Mouse (Mus musculus) frontal cortex, postnatal 36 days (tissue): ENCODE data around the gene Ugt2b38.
A peak's percentile ranks its signal among the peaks of the same experiment; 100 is the strongest.
"Not testable (repeated sequence)": the region's sequence is repeated elsewhere in the genome, so short reads cannot be mapped to it uniquely, and the experiment has no call there.

Experiments used
- DNase-seq, 2 experiments: peaks; one replicate each; pipeline ENCODE4 v3.0.0; 2022; ENCODE audit warnings: low spot score in 2 of 2

Ugt2b38 gene

DNA sequence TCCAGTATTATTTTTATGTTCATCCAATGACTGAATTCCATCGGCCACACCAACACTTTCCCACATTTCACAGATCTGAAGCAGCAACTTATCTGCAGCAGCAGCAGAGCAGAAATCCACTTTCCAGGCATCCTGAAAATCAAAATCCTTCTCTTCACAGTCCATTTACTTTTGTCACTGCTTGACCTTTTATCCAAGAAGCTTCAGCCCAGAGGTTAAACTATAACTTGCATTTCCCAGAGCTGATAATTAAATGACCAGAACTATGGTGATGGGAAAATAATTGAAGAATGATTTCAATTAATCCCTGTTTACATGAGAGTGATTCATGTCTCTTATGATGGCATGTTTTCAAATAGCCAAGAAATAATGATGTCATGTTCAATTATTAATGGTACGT lies at the start of gene Ugt2b38:
Gene Ugt2b38 (minus strand): TSS at position 163 of the 400 bp plus-strand sequence.
- DNase-seq = not testable (repeated sequence)

DNA sequence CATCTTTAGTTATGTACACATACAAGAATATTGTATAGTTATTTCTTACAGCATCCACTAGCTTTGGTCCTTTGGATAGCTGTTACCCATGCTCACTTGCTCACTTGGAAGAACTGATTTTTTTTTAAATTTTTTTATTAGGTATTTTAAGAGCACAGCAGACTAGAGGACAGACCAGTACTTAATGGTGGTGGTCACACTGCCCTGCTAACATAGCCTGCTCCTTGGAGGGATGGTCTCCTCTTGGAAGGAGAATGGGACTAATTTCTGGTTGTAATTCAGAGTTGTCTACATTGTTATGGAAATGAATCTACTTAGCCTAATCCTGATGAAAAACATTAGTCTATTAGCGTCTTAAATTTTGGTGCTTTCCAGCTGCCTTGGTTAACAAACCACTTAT lies 34.8 kb upstream of the Ugt2b38 start:
- no peak for DNase-seq

DNA sequence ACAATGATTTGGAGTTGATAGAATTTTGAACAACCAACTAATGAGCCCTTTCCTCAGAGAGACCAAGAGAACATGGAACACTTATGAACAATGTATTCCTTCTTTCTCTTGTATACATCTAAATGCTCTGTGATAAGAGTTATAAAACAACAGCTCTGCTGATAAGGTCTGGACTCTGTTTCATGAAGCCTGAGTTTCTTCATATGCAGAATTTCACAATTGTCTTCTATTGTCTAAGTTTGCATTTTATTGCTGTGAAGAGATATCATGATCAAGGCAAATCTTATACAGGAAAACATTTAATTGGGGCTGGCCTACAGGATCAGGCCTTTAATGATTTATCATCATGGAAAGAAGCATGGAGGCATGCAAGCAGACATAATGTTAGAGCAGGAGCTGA lies 33.7 kb upstream of the Ugt2b38 start:
- no peak for DNase-seq

DNA sequence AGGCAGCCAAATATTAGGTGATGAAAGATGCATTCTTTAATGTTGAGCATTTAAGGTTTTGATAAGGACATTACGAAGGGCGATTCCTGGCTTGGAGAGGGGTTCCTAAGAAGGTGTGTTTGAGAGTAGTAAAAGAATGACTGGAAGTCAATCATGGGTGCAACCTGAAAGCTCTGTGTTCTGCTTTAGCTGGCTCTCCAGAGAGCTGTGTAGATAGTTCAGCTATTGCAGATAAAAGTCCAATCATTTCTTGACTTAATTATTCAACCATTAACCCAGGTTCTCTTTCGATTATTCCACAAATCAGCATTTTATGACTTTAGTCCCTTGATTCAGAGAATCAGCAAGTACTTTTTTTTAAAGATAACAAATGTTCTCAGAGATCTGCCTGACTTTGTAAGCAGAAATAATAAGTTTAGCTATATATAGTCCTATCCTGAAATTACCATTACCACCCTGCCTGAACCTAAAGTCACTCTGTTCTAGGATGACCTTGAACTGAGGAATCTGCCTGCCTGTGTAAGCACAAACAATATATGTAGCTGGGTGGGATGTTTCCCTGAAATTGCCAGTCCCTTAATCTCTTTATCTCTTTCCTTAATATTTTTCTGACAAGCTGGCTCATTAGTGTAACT lies 32.3 kb upstream of the Ugt2b38 start:
- DNase-seq = no peak

DNA sequence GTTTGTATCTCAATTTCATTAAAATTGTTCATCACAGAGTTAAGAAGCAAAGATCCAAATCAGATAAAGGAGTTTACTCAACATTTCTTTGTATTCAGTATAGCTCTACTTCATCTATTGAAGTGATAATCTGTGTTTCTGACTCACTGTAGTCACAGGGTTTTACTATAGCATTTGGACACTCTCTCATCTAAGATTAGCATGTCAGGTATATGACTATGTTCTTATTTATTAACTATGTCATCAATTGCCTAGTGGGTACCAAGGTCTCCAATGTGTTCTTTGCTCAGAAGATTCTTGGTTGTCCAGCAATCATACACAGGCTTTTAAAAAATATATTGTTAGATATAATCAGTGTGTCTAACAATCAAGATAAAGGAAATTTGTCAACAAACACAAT lies 31.5 kb upstream of the Ugt2b38 start:
- DNase-seq = no peak

DNA sequence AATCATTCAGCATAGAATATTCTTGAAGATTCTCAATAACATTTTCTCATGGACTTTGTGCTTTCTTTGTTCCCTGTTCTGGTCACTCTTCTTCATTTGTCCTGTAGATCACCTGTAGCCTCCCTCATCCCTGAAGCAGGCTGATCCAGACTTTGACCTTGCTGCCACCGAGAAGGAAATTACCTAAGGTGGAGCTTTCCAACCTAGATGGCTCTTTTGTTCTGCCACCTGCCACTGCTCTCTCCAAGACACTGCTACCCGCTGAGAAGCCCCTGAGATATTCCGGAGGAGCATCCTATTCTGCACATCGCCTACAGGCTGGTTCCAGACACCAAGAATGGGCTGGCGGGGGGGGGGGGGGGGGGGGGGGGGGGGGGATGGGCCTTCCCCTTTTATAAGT lies 28.5 kb upstream of the Ugt2b38 start:
- DNase-seq = not testable (repeated sequence)

DNA sequence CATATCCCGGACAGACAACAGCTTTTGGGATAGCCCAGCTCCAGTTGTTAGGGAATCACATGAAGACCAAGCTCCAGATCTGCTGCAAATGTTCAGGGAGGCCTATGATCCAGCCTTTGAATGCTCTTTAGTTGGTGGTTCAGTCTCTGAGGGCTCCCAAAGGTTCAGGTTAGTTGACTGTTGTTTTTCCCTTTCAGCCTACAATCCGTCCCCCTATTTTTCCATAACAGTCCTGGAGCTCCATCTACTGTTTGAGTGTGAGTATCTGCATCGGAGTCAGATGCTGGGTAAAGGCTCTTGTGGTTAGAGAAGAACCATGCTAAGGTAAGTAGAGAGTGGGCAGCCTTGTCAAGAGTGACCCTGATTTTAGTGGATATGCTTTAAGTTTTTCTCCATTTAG lies 12.3 kb upstream of the Ugt2b38 start:
- DNase-seq = peak; percentile 1 to 29

DNA sequence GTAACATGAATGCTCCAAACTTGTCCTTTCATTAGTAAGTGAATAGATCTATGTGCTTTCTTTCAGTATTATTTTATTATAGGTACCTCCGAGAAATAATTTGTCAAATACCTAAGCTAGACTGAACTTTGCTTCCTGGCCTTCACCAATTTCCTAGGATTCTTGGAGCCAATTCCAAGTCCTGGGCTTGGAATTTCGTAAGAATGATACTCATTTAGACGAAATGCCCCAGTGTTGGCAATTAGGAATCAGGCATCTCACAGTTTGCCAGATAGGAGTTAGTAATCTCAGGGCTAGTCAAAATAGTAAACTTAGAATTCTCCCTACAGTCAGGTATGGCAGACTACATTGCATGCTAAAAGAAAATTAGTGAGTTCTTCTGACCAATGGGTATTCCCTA lies 1.7 kb upstream of the Ugt2b38 start:
- no peak for DNase-seq

DNA sequence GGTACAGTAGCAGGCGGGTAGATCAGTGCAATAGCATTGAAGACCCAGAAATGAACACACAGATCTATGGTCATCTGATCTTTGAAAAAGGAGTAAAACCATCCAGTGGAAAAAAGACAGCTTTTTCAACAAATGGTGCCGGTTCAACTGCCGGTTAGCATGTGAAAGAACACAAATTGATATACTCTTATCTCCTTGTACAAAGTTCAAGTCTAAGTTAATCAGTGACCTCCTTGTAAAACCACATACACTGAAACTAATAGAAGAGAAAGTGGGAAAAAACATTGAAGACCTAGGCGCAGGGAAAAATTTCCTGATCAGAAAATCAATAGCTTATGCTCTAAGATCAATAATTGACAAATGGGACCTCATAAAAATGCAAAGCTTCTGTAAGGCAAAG lies 27.0 kb downstream of the Ugt2b38 start:
- DNase-seq = no peak

DNA sequence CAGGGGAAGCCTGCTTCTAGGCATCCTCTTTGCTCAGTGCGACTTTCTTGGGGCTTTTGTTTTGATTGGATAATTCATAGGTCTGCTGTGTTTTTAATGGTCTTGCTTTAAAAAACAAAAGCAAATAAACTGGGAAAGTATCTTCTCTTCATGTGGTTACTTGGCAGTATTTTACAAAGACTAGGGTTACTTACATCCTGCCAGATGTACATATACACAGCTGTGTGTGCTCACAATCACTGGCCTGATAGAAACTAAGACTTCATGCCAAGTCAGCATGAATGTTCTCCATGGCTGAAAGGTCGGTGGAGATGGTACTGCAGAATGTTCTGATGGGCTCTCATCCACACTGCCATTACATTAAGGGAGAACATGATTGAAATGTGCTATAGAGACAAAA lies 33.2 kb downstream of the Ugt2b38 start:
- no peak for DNase-seq

DNA sequence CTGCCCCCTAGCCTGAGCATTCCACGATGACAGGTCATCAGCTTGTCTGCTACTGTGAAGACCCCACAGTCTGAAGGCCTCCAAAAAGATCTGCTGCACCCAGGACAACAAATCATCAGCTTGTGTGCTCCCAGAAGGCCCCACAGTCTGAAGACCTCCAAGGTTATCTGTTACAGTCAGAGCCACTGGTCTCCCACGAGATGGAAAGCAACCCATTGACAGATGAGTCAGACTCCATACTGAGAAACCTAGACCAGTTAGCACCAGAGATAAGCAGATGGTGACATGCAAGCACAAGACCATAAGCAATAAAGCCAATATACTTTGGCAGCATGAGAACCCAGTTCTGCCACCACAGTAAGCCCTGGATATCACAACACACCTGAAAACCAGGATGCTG lies 43.8 kb downstream of the Ugt2b38 start:
- no peak for DNase-seq

DNA sequence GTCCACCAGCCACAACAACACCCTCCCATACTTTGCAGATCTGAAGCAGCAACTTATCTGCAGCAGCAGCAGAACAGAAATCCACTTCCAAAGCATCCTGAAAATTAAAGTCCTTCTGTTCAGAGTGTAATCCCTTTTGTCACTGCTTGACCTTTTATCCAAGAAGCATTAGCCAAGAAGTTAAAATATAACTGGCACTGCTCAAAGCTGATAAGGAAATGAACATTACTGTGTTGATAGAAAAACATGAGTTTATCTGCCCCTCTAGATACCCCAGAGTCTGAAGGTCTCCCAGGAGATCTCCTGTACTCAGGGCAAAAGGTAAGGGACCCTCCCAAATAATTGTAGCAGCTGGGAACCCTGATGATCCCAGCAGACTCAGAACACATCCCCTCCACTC lies 44.2 kb downstream of the Ugt2b38 start:
- no peak for DNase-seq

DNA sequence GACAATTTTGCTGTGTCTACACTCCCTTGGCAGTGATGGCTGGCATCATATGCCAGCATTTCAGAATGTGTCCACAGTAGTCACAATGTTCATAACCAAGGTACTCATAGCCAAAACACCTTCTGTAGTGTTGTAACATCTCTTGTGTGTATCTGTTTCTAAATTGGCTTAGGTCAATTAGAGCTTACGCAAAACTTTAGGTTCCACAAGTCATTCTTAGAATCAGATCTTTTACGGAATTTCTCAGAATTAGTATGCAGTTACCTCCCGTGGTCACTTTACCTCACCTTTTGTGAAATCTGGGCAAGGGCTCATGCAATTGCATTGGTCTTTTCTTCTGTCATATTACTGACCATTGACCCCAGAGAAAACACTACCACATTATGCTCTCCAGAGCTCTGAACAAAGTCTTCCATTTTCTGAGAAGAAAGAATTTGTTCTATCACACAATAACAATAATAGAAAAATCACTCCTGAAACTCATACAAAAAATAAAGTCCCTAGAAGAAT lies 48.1 kb downstream of the Ugt2b38 start:
- DNase-seq = no peak

DNA sequence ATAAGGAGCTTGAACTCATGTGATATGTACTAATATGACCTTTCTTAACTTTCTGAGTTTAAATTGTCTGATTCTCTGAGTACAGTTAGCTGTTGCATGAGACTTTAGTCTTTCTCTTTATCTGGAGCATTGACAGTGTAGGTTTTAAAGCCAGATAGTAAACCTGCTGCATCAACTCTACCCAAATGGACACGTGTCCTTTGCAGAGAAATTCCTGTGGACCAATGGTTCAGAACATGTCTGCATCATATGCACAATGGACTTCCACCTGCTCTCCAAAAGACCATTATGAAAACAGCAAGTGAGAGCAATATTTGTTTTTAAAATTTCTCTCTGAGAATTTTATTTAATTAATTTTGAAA lies 50.5 kb downstream of the Ugt2b38 start:
- DNase-seq = no peak

DNA sequence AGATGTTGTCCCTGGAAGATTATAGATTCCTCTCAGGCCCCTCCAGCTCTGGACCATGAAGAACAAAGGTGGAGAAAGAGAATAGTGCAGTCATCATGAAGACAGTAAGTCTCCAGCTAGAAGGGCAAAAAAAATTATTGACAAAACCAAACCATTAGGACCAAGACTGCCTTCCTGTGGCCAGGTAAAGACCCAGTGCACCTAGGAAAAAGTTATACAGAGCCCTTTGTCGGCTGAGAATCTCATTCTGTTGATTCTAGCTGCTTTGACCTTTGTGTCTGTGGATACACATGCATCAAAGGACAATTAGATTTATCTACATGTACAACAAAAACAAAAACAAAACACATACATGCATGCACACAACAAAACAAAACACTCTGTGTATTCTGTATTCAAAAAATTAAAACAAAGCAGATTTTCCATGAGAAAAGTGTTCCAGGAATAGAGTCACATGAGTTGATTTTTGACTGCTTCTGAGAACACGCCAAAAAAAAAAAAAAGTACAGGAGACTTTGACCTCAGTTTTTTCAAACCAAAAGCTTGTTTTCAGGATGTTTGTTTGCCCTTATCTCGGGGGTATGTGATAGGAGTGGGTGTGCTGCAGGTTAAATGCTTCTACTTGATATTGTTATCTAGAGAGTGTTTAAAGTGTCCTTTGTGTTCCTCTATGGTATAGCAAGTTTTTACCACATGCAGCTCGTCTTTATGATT lies 51.1 kb downstream of the Ugt2b38 start:
- DNase-seq = not testable (repeated sequence)
